Mouse (Mus musculus) olfactory bulb, adult 2 months (tissue): ENCODE data around the gene Otc. TPM values are rescaled to one million over a fixed set of nuclear protein-coding genes. Genes with fewer than 3 reads are reported as not detected.

Source experiments
- H3K27ac ChIP-seq: fragments of 200-500 bp; 2 replicates; pipeline ENCODE4 v1.5.1; 2012; ENCODE audit warnings: low read depth, low read length; ENCODE audit not compliant: insufficient read depth
- H3K4me1 ChIP-seq: fragments of 200-500 bp; 2 replicates; pipeline ENCODE4 v1.6.1; 2012; ENCODE audit warnings: low read length; ENCODE audit not compliant: control insufficient read depth, insufficient read depth
- H3K4me3 ChIP-seq: fragments of 200-500 bp; 2 replicates; pipeline ENCODE4 v1.5.1; 2012; ENCODE audit warnings: mild to moderate bottlenecking, low read depth, low read length, moderate library complexity; ENCODE audit not compliant: insufficient read depth
- CTCF ChIP-seq: fragments of 200-500 bp; IDR thresholded peaks from 2 replicates; pipeline ENCODE4 v1.5.1; 2012; ENCODE audit warnings: low read depth, mild to moderate bottlenecking, low read length, moderate library complexity; ENCODE audit not compliant: insufficient read depth
- POLR2A ChIP-seq: fragments of 200-500 bp; IDR thresholded peaks from 2 replicates; pipeline ENCODE4 v1.6.1; 2012; ENCODE audit warnings: mild to moderate bottlenecking, low read depth, low read length, moderate library complexity; ENCODE audit not compliant: insufficient read depth
- WGBS: fragments of 180-500 bp; shearing (Covaris S2); methylation state at CpG from one replicate; pipeline ENCODE4 v1.1.7; 2018; 5-methylcytosine and 5-hydroxymethylcytosine counted together
- polyA plus RNA-seq: library from polyadenylated mRNA; stranded (reverse); fragments of >200 nt; gene quantifications from 2 replicates; pipeline ENCODE4 v1.2.4, GENCODE M21; 2012; ENCODE audit warnings: low replicate concordance; ENCODE audit not compliant: missing spikeins, insufficient read depth, insufficient read length

The Otc gene
- polyA plus RNA-seq: not detected in 2 replicates

- Histone ChIP-seq H3K27ac (no peak within 1 kb of the TSS), H3K4me3 (no peak within 1 kb of the TSS), H3K4me1 (no peaks in the 10 kb centered on the region)
- WGBS: 31% methylated on average over 2 of the region's 2 CpGs
- no peak for TF ChIP-seq POLR2A
- TF ChIP-seq CTCF: no peak
These were observed at the start of gene Otc for GRCm38 (mm10) chrX:10251852-10252504. TSS of gene Otc (plus strand) at chrX:10252305.

GRCm38 (mm10) chrX:10205937-10206336, 46.2 kb upstream of the Otc start:
- no peak overlapping the region for H3K4me3 ChIP-seq
- no peak overlapping the region for H3K27ac ChIP-seq
- TF ChIP-seq POLR2A: no peak
- TF ChIP-seq CTCF: no peak
- WGBS: 73% methylated on average over 5 of the region's 5 CpGs
- H3K4me1 ChIP-seq: no peaks in the 10 kb centered on the region

DNA sequence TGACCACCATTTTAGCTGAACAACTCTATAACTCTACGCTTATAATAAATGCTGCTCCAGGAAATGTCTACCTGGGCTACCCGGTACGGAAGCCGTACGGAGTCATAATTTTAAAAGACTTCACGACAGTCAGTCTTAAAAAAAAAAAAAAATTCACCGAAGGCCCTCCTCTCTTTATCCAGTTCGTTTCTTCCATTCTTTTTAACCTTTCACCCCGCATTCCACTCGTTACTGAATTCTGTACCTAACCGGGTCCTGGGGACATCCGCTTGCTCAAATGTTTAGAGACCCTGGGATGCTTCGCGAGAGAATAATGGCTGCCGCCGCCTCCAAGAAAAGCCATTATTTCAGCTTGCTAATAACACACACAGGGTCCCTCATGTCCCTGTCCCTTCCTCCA, 36.1 kb upstream of the Otc start:
- peak overlapping the region; percentile 95 for H3K4me3 ChIP-seq
- WGBS: 10% methylated on average over 16 of the region's 16 CpGs
- peak overlapping the region; percentile 72 for H3K27ac ChIP-seq
- no peak for TF ChIP-seq CTCF
- TF ChIP-seq POLR2A: no peak
- H3K4me1 ChIP-seq: no peaks in the 10 kb centered on the region

GRCm38 (mm10) chrX:10216410-10216949, 35.6 kb upstream of the Otc start, which contains the start of gene Rpgr:
TSS of gene Rpgr (minus strand) at chrX:10216920.
- peak; percentile 71 for TF ChIP-seq CTCF
- no peak; the same call in 1 of the 2 replicates for TF ChIP-seq POLR2A
- peak within 1 kb of the TSS; percentile 95 for H3K4me3 ChIP-seq
- 13% methylated on average over 47 of the region's 47 CpGs for WGBS

GRCm38 (mm10) chrX:10219281-10219680, 32.8 kb upstream of the Otc start:
- Histone ChIP-seq H3K4me1 (no peaks in the 10 kb centered on the region), H3K4me3 (no peak overlapping the region), H3K27ac (no peak overlapping the region)
- no peak for TF ChIP-seq CTCF
- no peak for TF ChIP-seq POLR2A
- WGBS: 70% methylated on average over 6 of the region's 6 CpGs

More at GRCm38 (mm10) chrX:10216410-10216949, 35.6 kb upstream of the Otc start, which contains the start of gene Rpgr:
- H3K27ac ChIP-seq: peak within 1 kb of the TSS; percentile 72
- no peaks in the 10 kb centered on the region for H3K4me1 ChIP-seq

- H3K4me3 ChIP-seq: no peak overlapping the region
- no peaks in the 10 kb centered on the region for H3K4me1 ChIP-seq
- WGBS: 31% methylated on average over 2 of the region's 2 CpGs
- no peak overlapping the region for H3K27ac ChIP-seq
- no peak for TF ChIP-seq POLR2A
- TF ChIP-seq CTCF: no peak
These were observed 19.1 kb upstream of the Otc start for GRCm38 (mm10) chrX:10233051-10233450.

DNA sequence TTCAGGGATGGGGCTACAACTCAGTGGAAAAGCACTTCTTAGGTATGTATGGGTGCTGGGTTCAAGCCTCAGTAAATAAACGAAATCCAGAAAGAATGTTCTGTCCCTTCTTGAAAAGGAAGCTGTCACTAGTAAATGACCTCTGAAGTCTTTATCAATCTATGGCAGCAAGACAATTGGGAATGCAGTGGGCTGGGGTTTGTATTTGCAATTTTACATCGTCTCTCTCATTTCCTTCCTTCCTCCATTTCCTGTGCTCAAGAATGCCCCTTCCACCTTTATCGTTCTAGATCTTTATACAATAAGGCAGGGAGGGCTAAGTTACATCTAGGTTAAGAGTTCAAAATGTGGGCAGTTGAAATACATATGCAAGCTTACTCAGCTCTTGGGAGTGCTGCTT, 17.5 kb upstream of the Otc start:
- Histone ChIP-seq H3K4me3 (no peak overlapping the region), H3K4me1 (no peaks in the 10 kb centered on the region), H3K27ac (no peak overlapping the region)
- WGBS: 90% methylated on average over 3 of the region's 3 CpGs
- no peak for TF ChIP-seq CTCF
- no peak for TF ChIP-seq POLR2A

- Histone ChIP-seq H3K4me3 (no peak overlapping the region), H3K27ac (no peak overlapping the region), H3K4me1 (no peaks in the 10 kb centered on the region)
- 75% methylated on average over 4 of the region's 4 CpGs for WGBS
- TF ChIP-seq CTCF: no peak
- no peak for TF ChIP-seq POLR2A
These were observed 12.6 kb upstream of the Otc start for GRCm38 (mm10) chrX:10239515-10239914.

DNA sequence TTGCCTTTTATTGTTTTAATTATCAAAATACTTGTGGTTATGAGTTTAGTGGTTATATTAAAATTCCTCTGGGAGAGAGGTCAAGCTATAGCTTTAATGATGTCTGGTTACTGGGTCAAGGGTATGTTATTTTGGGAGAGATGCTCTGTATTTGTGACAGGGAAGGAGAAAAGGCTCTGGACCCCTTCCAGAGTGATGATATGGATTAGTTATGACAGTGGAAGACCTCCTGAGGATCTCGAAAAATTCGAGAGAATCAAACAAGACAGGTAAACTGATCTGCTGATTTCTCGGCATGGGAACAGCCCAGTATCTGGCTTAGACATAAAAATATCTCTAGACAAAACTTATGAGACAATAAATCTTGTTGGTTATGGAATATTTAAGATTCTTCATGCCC, 8.2 kb upstream of the Otc start:
- 77% methylated on average over 3 of the region's 3 CpGs for WGBS

DNA sequence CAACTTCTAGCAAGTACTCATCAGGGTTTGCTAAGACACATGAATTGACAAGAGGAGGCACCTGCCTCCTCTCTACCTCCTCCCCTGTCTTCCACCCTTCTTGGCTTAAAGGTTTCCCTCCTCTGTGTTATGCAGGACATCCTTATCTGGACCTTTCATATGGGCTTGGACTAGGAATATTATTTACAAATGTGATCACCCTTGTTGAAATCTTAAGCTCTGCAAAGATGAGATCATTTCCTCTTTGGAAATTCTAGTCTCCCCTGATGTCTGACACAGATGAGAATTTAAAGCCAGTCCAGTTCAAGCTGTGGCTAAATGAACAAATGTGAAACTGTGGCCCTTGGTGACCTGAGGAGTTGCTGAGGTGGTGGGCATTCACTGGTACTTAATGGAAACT, 748 bp upstream of the Otc start:
- no peak overlapping the region for H3K4me3 ChIP-seq
- TF ChIP-seq CTCF: no peak
- no peak for TF ChIP-seq POLR2A
- no peaks in the 10 kb centered on the region for H3K4me1 ChIP-seq
- H3K27ac ChIP-seq: no peak overlapping the region

More for the DNA sequence above, 8.2 kb upstream of the Otc start:
- Histone ChIP-seq H3K4me1 (no peaks in the 10 kb centered on the region), H3K4me3 (no peak overlapping the region), H3K27ac (no peak overlapping the region)
- TF ChIP-seq POLR2A (no peak), CTCF (no peak)
